Comparison of ENCODE assay signal across 10 mouse cellular contexts in genomic region chr8:125461504-125461903, GRCm38 (mm10).
DNase-seq lines count a peak whose midpoint lies in the region; ATAC-seq and TF ChIP-seq lines count a peak whose summit lies in the region.
"Had no signal": no experiment of that assay in that cellular context is flagged by ENCODE, and none has a peak within 500 bp of the region (broad histone marks: within the 10 kb centered on the region; RNA-seq: fewer than 3 reads in every experiment).

No protein-coding gene starts in this region.

- peak overlapping the region; percentile 47; the same call in 1 of the 2 replicates for H3K9ac ChIP-seq in midbrain, embryonic 13.5 days (replicated peaks)
- H3K9ac ChIP-seq in midbrain, embryonic 16.5 days (ENCODE audit: low read depth, low read length) = no peak overlapping the region
- H3K9ac ChIP-seq in limb, embryonic 12.5 days (replicated peaks) = no peak overlapping the region
- H3K9ac ChIP-seq in stomach, postnatal 0 days (ENCODE audit: low read length) = no peak overlapping the region
- H3K9ac ChIP-seq in forebrain, embryonic 12.5 days = no peak overlapping the region
- H3K9ac ChIP-seq: midbrain, embryonic 12.5 days had no signal

- H3K36me3 ChIP-seq in midbrain, embryonic 13.5 days = peaks cover 10% of the 10 kb centered on the region
- no peaks in the 10 kb centered on the region for H3K36me3 ChIP-seq in midbrain, embryonic 16.5 days (ENCODE audit: control insufficient read depth, insufficient read depth, low read length)
- peaks cover 16% of the 10 kb centered on the region for H3K36me3 ChIP-seq in limb, embryonic 12.5 days
- H3K36me3 ChIP-seq in stomach, postnatal 0 days (ENCODE audit: control insufficient read depth, insufficient read depth, low read length) = peaks cover 3% of the 10 kb centered on the region; the same call in 1 of the 2 replicates
- peaks cover 24% of the 10 kb centered on the region for H3K36me3 ChIP-seq in forebrain, embryonic 12.5 days (replicated peaks)

- H3K27ac ChIP-seq in midbrain, embryonic 13.5 days = peak overlapping the region; percentile 41; the same call in 1 of the 2 replicates
- H3K27ac ChIP-seq in midbrain, embryonic 16.5 days (ENCODE audit: low read length) = no peak overlapping the region
- peak overlapping the region; percentile 60 for H3K27ac ChIP-seq in limb, embryonic 12.5 days
- 0 out of 2 replicates have a peak overlapping the region, but pooled peaks have one; percentile 24 for H3K27ac ChIP-seq in stomach, postnatal 0 days (replicated peaks)
- H3K27ac ChIP-seq in forebrain, embryonic 12.5 days = no peak overlapping the region

- no peak overlapping the region for H3K4me3 ChIP-seq in midbrain, embryonic 13.5 days (replicated peaks)
- H3K4me3 ChIP-seq in midbrain, embryonic 16.5 days (ENCODE audit: low read depth, low read length) = no peak overlapping the region
- no peak overlapping the region for H3K4me3 ChIP-seq in limb, embryonic 12.5 days (replicated peaks)
- no peak overlapping the region for H3K4me3 ChIP-seq in stomach, postnatal 0 days (ENCODE audit: low read depth, low read length)
- no peak overlapping the region for H3K4me3 ChIP-seq in forebrain, embryonic 12.5 days (replicated peaks)
- H3K4me3 ChIP-seq: midbrain, embryonic 12.5 days had no signal

- no peak overlapping the region for H3K4me2 ChIP-seq in midbrain, embryonic 13.5 days (replicated peaks)
- H3K4me2 ChIP-seq in midbrain, embryonic 16.5 days (ENCODE audit: low read length) = no peak overlapping the region
- H3K4me2 ChIP-seq in limb, embryonic 12.5 days = no peak overlapping the region
- no peak overlapping the region for H3K4me2 ChIP-seq in stomach, postnatal 0 days (replicated peaks; ENCODE audit: low read depth)
- H3K4me2 ChIP-seq in forebrain, embryonic 12.5 days = no peak overlapping the region
- H3K4me2 ChIP-seq: midbrain, embryonic 12.5 days had no signal

- peaks cover 48% of the 10 kb centered on the region for H3K4me1 ChIP-seq in midbrain, embryonic 13.5 days (replicated peaks)
- H3K4me1 ChIP-seq in midbrain, embryonic 16.5 days (ENCODE audit: control insufficient read depth, insufficient read depth, low read length) = peaks cover 22% of the 10 kb centered on the region
- peaks cover 34% of the 10 kb centered on the region for H3K4me1 ChIP-seq in limb, embryonic 12.5 days (replicated peaks)
- no peaks in the 10 kb centered on the region for H3K4me1 ChIP-seq in stomach, postnatal 0 days (replicated peaks; ENCODE audit: control insufficient read depth, insufficient read depth)
- H3K4me1 ChIP-seq in forebrain, embryonic 12.5 days = peaks cover 45% of the 10 kb centered on the region

- no peak for ATAC-seq in midbrain, embryonic 13.5 days
- ATAC-seq in midbrain, embryonic 16.5 days = no peak
- peak; percentile 74 for ATAC-seq in common myeloid progenitor, adult 5-6 weeks (replicated peaks; ENCODE audit: low read depth, poor library complexity, severe bottlenecking)
- no peak for ATAC-seq in limb, embryonic 12.5 days (ENCODE audit: insufficient number of reproducible peaks, insufficient read depth, low FRiP score, low TSS enrichment, low read depth)
- peak; percentile 52; the same call in 1 of the 2 replicates for ATAC-seq in stomach, postnatal 0 days (ENCODE audit: low FRiP score, low TSS enrichment)
- no peak for ATAC-seq in forebrain, embryonic 12.5 days (ENCODE audit: low FRiP score)

- H3K27me3 ChIP-seq in midbrain, embryonic 13.5 days = peaks cover 3% of the 10 kb centered on the region; the same call in 1 of the 2 replicates
- H3K27me3 ChIP-seq in midbrain, embryonic 16.5 days (ENCODE audit: control insufficient read depth, insufficient read depth, low read depth, low read length) = no peaks in the 10 kb centered on the region
- H3K27me3 ChIP-seq in limb, embryonic 12.5 days = peaks cover 6% of the 10 kb centered on the region; the same call in 1 of the 2 replicates
- H3K27me3 ChIP-seq in stomach, postnatal 0 days (ENCODE audit: control insufficient read depth, insufficient read depth, low read length) = no peaks in the 10 kb centered on the region
- H3K27me3 ChIP-seq in forebrain, embryonic 12.5 days = peaks cover 9% of the 10 kb centered on the region

- H3K9me3 ChIP-seq in midbrain, embryonic 13.5 days = no peaks in the 10 kb centered on the region
- H3K9me3 ChIP-seq in midbrain, embryonic 16.5 days (replicated peaks; ENCODE audit: control insufficient read depth, low read length, poor library complexity, severe bottlenecking) = no peaks in the 10 kb centered on the region
- no peaks in the 10 kb centered on the region for H3K9me3 ChIP-seq in limb, embryonic 12.5 days
- no peaks in the 10 kb centered on the region for H3K9me3 ChIP-seq in stomach, postnatal 0 days (ENCODE audit: control insufficient read depth, low read length)
- H3K9me3 ChIP-seq in forebrain, embryonic 12.5 days = no peaks in the 10 kb centered on the region
- H3K9me3 ChIP-seq: midbrain, embryonic 12.5 days had no signal

- peak; percentile 11; the same call in 1 of the 2 replicates for TF ChIP-seq CTCF in stomach, postnatal 0 days (IDR thresholded peaks at IDR 0.05; ENCODE audit: low read depth)

- no peak for DNase-seq in stomach, postnatal 0 days (ENCODE audit: low spot score)
- no peak for DNase-seq in cerebellum, postnatal 14 days
- no peak for DNase-seq in cerebellum, adult 9-11 months
- DNase-seq: gastrocnemius, postnatal 25 days had no signal

- WGBS in midbrain, embryonic 13.5 days = 97% methylated on average over 1 of the region's 1 CpGs
- 88% methylated on average over 1 of the region's 1 CpGs for WGBS in midbrain, embryonic 16.5 days
- 49% methylated on average over 1 of the region's 1 CpGs for WGBS in limb, embryonic 12.5 days
- 75% methylated on average over 1 of the region's 1 CpGs for WGBS in stomach, postnatal 0 days
- 93% methylated on average over 1 of the region's 1 CpGs for WGBS in forebrain, embryonic 12.5 days

- no peak for TF ChIP-seq EP300 in stomach, postnatal 0 days (optimal IDR thresholded peaks at IDR 0.05)

Comparison
In these comparisons a context has a peak if more than half of its experiments do, and no peak if none do; other contexts are left out.
1. H3K27ac ChIP-seq: peak in midbrain, embryonic 13.5 days (single experiment), limb, embryonic 12.5 days (single experiment) and stomach, postnatal 0 days (single experiment); none in midbrain, embryonic 16.5 days (single experiment) and forebrain, embryonic 12.5 days (single experiment).
2. ATAC-seq: peak in common myeloid progenitor, adult 5-6 weeks (single experiment) and stomach, postnatal 0 days (single experiment); none in midbrain, embryonic 13.5 days (single experiment), midbrain, embryonic 16.5 days (single experiment), limb, embryonic 12.5 days (single experiment) and forebrain, embryonic 12.5 days (single experiment).